ENCODE assay signal across 8 mouse cellular contexts in the genomic region with DNA sequence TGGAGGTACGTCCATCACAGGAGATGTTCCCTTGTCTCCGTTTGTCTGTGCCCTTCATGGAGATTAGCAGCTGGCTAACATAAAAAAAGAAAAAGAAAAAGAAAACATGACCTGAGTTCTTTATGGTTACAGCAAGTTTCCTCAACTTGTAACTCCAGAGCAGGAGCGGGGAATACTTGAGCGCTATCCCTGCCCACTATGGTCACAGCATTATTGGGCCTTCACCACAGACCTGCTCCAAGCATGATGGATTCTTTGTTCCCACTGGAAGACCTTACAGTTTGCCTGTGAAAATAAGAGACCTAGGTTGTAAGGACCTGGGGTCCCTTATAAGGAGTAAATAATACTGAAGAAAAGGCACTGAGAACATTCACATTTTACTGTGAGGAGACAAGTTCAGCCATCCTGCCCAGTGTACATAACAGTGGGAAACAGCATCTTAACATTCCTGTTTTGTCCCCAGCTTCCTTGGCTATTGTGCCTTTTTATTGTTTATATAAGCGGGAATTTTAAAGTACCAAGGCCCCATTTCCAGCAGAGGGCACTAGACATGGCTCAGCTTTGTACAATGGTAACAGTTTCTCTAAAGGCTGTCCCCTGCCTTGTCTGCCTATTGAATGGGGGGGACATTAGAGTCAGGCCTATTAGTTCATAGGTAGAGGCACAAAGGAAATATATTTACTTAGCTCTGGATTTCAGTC. TPM values are rescaled to one million over a fixed set of nuclear protein-coding genes. Genes with fewer than 3 reads are reported as not detected.
DNase-seq lines count a peak whose midpoint lies in the region; ATAC-seq lines count a peak whose summit lies in the region.

No protein-coding gene starts in this region.

- ATAC-seq in intestine, embryonic 14.5 days (replicated peaks; ENCODE audit: low FRiP score, low TSS enrichment, low read depth), result no peak

- H3K4me3 ChIP-seq in embryonic facial prominence, embryonic 10.5 days, result peak overlapping the region; percentile 2; the same call in 1 of the 2 replicates
- H3K4me3 ChIP-seq in intestine, embryonic 14.5 days (ENCODE audit: low read depth, low read length), result no peak overlapping the region

- H3K27ac ChIP-seq in embryonic facial prominence, embryonic 10.5 days (replicated peaks), result peak overlapping the region; percentile 51
- peak overlapping the region; percentile 99 for H3K27ac ChIP-seq in intestine, embryonic 14.5 days (ENCODE audit: low read depth)

- H3K36me3 ChIP-seq in embryonic facial prominence, embryonic 10.5 days (replicated peaks), result peaks cover 62% of the 10 kb centered on the region
- peaks cover 41% of the 10 kb centered on the region for H3K36me3 ChIP-seq in intestine, embryonic 14.5 days (ENCODE audit: control insufficient read depth, insufficient read depth, low read length)

- H3K9ac ChIP-seq in intestine, embryonic 14.5 days (ENCODE audit: low read length), result no peak overlapping the region

- H3K4me2 ChIP-seq in intestine, embryonic 14.5 days (ENCODE audit: low read length), result no peak overlapping the region; the same call in 1 of the 2 replicates

- no peaks in the 10 kb centered on the region for H3K9me3 ChIP-seq in embryonic facial prominence, embryonic 10.5 days
- no peaks in the 10 kb centered on the region for H3K9me3 ChIP-seq in intestine, embryonic 14.5 days (ENCODE audit: control insufficient read depth, low read length)

- 74% methylated on average over 5 of the region's 5 CpGs for WGBS in embryonic facial prominence, embryonic 10.5 days
- WGBS in intestine, embryonic 14.5 days, result 70% methylated on average over 5 of the region's 5 CpGs

- no peaks in the 10 kb centered on the region for H3K27me3 ChIP-seq in embryonic facial prominence, embryonic 10.5 days (replicated peaks; ENCODE audit: low read depth, poor library complexity, severe bottlenecking)
- H3K27me3 ChIP-seq in intestine, embryonic 14.5 days (replicated peaks; ENCODE audit: control insufficient read depth, insufficient read depth, low read length), result no peaks in the 10 kb centered on the region

- peaks cover 21% of the 10 kb centered on the region for H3K4me1 ChIP-seq in embryonic facial prominence, embryonic 10.5 days
- peaks cover 21% of the 10 kb centered on the region for H3K4me1 ChIP-seq in intestine, embryonic 14.5 days (replicated peaks; ENCODE audit: control insufficient read depth, insufficient read depth, low read length)

- peak; percentile 58 for DNase-seq in cerebellum, adult 9-11 months
- DNase-seq in cerebellum, postnatal 36 days, result no peak
- peak; percentile 53 for DNase-seq in A20 (ENCODE audit: low read depth, low spot score)
- peak; percentile 36 for DNase-seq in embryonic facial prominence, embryonic 10.5 days (ENCODE audit: low spot score)
- no peak for DNase-seq in intestine, embryonic 14.5 days (ENCODE audit: low spot score)
- DNase-seq in lung, postnatal 14 days, result peak; percentile 51
- peak; percentile 47 for DNase-seq in thymus, postnatal 14 days
- no peak for DNase-seq in layer of hippocampus, adult 9-10 months (ENCODE audit: low spot score)

RNA-seq across cellular contexts. Expression of a gene that starts 4.8 kb away (rescaled TPM):
- polyA plus RNA-seq in embryonic facial prominence, embryonic 10.5 days (2016; fragmentation: Nextera tagmentation; extraction: Ambion mirVana), result 59.7 and 61.2 TPM in 2 replicates
- 33.8 and 34.0 TPM in 2 replicates for polyA plus RNA-seq in intestine, embryonic 14.5 days (2014; fragmentation: Nextera tagmentation; extraction: Ambion mirVana)

RNA-seq across cellular contexts. Expression of a gene that starts 4.8 kb away (rescaled TPM):
- 96.0 and 96.3 TPM in 2 replicates for polyA plus RNA-seq in embryonic facial prominence, embryonic 10.5 days (2016; fragmentation: Nextera tagmentation; extraction: Ambion mirVana)
- 119 and 128 TPM in 2 replicates for polyA plus RNA-seq in intestine, embryonic 14.5 days (2014; fragmentation: Nextera tagmentation; extraction: Ambion mirVana)

RNA-seq across cellular contexts. Expression of a gene that starts 11.1 kb away (rescaled TPM):
- 117 and 130 TPM in 2 replicates for polyA plus RNA-seq in embryonic facial prominence, embryonic 10.5 days (2016; fragmentation: Nextera tagmentation; extraction: Ambion mirVana)
- 68.5 and 76.3 TPM in 2 replicates for polyA plus RNA-seq in intestine, embryonic 14.5 days (2014; fragmentation: Nextera tagmentation; extraction: Ambion mirVana)

RNA-seq across cellular contexts. Expression of a gene that starts 23.8 kb away (rescaled TPM):
- 27.5 and 28.6 TPM in 2 replicates for polyA plus RNA-seq in embryonic facial prominence, embryonic 10.5 days (2016; fragmentation: Nextera tagmentation; extraction: Ambion mirVana)
- 26.7 and 30.6 TPM in 2 replicates for polyA plus RNA-seq in intestine, embryonic 14.5 days (2014; fragmentation: Nextera tagmentation; extraction: Ambion mirVana)

RNA-seq across cellular contexts. Expression of a gene that starts 41.4 kb away (rescaled TPM):
- polyA plus RNA-seq in embryonic facial prominence, embryonic 10.5 days (2016; fragmentation: Nextera tagmentation; extraction: Ambion mirVana), result 52.6 and 60.7 TPM in 2 replicates
- polyA plus RNA-seq in intestine, embryonic 14.5 days (2014; fragmentation: Nextera tagmentation; extraction: Ambion mirVana), result 37.2 and 46.1 TPM in 2 replicates

Comparison
In these comparisons a context has a peak if more than half of its experiments do, and no peak if none do; other contexts are left out.
1. DNase-seq: peak in cerebellum, adult 9-11 months (single experiment), A20 (single experiment), embryonic facial prominence, embryonic 10.5 days (single experiment), lung, postnatal 14 days (single experiment) and thymus, postnatal 14 days (single experiment); none in cerebellum, postnatal 36 days (0 of 2), intestine, embryonic 14.5 days (single experiment) and layer of hippocampus, adult 9-10 months (single experiment).